Mouse (Mus musculus) adrenal gland, adult 18-20 months (tissue): ENCODE data around the gene Slc38a6. TPM values are rescaled to one million over a fixed set of nuclear protein-coding genes. Genes with fewer than 3 reads are reported as not detected.

Source experiments
- DNase-seq, 2 experiments: peaks; one replicate each; pipeline ENCODE4 v3.0.0; 2021 to 2022; ENCODE audit warnings: low spot score in 2 of 2
- total RNA-seq, 2 experiments: library from RNA; stranded (reverse); gene quantifications; 1 replicate in 1 of 2; 2 replicates in 1 of 2; pipeline ENCODE4 v1.2.3; 2021

Gene Slc38a6
- total RNA-seq, 2 experiments from 2014 or later: 4.9 to 6.0 TPM

DNA sequence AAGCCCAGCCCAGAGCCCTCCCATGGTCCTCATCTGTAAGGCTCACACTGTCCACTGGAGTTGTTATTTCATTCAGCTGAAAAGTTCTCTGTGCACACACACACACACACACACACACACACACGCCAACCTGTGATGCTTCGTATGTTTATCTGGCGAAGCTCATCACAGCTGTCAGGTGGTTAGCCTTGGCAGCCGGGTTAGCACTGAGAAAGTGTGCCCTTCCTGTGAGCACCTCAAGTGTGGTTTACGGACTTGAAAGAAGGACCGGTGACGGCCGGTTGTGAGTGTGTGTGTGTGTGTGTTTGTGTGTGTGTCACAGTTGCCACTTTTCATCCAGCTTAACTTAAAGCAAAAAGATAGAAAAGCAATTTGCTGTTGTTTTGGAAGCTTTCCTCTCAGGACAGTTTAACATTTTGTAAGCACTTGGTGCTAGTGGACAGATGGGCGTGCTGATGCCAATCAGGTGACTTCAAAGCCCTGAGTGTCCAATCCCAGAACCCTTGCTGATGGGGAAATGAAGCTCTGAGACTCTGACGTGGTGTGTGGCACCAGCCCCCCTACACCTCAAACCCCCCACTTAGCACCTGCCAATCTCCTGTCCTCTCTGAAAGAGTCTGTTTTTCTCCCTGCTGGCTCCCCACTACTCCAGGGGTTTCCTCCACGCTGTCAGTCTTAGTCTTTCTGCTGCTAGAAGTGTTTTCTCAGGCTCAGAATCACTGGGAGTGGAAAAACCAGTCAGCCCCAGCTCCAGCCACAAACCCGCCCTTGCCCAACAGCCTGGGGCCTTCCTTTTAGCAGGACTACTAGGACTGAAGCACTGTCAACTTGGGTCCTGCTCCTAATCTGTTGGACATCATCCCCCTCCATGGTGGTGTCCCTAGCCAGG lies 96.0 kb downstream of the Slc38a6 start:
- DNase-seq: no peak

DNA sequence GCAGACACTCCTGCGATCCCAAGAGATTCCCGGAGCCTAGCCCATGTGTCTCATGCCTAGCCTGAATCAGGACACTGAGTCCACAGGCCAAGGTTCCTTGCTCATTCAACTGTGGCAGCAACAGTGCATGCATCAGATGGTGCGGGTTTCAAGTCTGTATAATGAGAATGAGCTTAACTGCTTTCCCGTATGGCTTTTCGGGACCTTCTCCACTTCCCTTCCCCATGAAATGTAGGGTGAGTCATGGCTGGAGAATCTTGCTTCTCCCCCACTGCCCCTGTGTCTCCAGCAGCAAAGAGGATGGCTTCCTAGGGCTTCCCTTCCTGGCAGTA lies 96.6 kb downstream of the Slc38a6 start:
- DNase-seq: no peak

DNA sequence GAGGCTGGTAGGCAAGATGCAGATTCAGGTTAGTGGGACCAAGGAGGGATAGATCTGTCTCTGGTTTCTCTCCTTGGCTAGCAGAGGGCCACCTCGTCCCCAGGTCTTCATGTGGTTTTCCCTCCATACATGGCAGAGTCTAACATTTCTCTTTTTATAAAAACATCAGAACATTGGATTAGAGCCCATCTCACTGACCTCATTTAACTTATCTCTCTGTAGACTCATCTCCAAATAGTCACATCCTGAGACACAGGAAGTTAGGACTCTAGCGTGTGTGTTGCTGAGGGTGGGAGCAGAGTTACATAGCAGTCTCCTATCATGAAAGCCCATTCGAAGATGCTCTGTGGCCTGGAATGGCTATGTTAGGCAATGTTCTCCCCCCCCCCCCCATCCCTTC lies 97.3 kb downstream of the Slc38a6 start:
- DNase-seq: no peak

DNA sequence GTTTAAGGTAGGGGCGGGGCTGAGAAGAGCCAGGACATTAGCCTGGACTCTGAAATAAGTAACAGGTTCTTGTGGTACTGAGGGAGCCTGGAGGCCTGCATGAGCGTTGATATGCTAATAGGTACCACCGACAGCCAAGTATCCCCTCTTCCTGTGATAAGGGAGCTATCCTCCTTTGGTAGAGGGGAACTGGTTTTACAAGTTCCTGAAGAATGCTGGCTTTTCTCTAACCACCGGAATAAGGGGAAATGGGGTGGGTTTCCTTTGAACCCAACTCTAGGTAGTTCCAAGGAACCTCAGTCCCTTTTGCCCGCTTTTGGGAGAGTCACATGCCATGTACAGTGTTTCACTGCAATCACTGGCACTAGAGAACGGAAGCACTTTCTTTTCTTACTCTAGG lies 98.2 kb downstream of the Slc38a6 start:
- no peak for DNase-seq

DNA sequence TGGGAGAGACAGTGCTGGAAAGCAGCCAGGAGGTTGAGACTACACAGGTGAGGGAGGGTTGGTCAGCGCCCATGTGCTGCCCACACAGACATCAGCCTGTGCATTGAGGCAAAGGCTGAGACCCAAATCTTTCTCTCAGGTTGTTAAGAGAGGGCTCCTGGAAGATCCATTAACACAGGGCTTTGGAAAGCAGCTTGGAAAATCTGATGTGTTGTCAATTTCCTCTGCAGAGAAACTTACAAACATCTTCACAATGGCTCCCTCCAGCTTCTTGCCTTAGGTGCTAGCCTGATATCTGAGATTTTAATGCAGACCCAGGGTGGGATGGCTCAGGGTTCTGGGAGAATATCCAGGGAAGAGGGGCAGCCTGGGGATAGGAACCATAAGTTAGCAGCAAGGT lies 105.9 kb downstream of the Slc38a6 start:
- DNase-seq: no peak

DNA sequence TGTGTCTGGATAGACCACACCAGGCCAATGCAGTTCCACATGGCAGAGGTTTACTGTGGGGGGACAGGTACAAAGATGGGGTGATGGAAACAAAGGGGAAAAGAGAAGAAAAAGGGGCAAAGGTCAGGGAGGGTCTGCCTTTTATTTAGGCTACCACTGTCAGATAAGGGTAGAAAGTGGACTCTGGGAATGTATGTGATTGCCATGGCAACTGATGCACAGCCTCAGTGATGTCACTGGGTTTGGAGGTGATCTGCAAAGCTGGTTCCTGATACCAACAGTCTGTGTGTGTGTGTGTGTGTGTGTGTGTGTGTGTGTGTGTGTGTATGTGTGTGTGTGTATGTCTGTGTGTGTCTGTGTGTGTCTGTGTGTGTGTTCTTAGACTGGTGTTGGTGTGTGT lies 106.4 kb downstream of the Slc38a6 start:
- DNase-seq: no peak

DNA sequence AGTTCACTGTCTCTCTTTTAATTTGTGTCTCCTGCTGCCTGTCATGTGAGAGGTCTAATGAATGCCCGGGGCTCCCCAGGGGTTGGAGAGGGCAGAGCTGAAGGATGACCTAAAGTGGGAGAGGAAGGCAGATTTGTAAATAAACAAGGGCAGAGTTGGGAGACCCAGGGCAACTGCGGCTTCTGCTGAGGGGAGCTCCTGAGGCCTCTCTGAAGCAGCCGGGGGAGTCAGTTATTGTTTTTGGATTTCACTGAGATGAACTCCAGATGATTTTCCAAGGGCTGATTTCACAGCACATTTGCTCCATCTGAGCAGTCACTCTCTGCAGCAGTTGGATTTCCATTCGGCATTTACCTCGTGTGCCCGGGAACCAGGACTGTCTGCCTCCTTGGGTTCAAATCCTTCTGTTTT lies 107.3 kb downstream of the Slc38a6 start:
- no peak for DNase-seq

DNA sequence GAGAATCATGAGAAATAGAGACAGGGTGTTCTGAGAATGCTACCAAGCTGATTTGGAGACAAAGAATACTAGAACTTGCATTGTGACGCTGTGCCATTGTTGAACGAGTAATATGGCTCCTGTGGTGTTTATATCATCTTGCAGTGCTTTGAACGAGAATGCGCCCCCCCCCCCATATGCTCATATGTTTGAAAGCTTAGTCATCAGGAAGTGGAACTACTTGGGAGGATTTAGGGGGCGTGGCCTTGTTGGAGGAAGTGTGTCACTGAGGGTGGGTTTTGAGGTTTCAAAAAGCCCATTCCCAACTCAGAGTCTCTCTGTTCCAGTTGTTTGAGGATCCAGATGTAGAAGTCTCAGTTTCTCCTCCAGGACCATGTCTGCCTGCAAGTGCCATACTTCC lies 108.0 kb downstream of the Slc38a6 start:
- DNase-seq: no peak

DNA sequence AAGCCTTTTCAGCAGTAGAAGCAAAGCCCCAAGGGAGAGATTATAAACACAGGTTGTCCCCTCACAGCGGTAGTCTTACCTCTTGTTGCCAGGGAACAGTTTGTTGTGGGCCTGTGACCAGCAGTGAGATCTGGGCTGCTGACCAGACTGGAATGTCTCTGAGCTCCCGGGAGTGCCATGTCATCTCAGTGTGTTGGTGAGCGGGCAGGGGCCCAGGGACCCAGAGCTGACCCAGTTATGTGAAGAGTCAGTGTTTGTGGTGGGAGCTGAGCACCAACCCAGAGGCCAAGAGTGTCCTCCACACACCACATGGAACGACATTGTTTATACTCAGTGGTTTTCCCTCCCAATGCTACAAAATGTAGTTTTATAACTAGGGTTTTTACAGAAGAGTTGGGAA lies 112.8 kb downstream of the Slc38a6 start:
- DNase-seq: peak in 1 of 2 experiments; percentile 5

DNA sequence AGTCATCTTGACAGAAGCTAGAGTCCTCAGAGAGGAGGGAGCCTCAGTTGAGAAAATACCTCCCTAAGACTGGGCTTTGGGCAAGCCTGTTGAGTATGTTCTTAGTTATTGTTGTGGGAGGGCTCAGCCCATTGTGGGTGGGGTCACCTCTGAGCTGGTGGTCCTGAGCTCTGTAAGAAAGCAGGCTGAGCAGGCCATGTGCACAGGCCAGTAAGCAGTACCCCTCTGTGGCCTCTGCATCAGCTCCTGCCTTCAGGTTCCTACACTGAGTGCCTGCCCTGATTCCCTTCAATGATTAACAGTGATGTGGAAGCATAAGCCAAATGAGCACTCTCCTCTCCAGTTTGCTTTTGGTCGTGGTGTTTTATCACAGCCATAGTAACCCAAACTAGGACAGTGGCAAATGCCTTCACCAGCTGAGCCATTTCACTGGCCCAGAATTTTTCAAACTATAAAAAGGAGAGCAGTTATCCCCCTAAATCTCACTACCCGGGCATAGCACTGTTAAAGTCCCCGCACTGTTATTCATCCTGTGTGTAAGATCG lies 114.0 kb downstream of the Slc38a6 start:
- DNase-seq: no peak

DNA sequence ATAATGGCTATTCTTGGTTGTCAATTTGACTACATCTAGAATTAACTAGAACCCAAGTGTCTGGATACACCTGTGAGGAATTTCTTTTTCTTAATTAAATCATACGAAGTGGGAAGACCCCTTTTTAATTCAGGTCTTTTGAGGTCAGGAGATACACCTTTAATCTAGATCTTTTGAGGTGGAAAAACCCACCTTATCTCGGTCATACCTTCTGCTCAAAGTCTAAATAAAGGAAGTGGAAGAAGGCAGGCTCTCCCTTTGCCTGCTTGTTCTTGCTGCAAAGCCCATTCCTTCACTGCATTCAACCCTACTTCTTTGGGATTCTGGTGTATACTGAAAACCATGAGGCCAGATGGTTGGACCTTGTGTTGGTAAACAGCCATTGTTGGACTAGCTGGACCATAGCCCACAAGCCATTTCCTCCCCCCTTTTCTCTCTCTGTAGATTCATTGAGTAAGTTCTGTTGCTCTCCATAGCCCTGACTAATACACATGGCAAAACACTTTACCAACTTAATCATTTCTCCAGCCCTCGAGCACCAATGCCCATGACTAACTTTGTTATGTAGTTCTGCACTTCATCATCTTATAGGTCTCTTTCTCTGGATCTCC lies 115.0 kb downstream of the Slc38a6 start:
- peak in 1 of 2 experiments; percentile 1 for DNase-seq

DNA sequence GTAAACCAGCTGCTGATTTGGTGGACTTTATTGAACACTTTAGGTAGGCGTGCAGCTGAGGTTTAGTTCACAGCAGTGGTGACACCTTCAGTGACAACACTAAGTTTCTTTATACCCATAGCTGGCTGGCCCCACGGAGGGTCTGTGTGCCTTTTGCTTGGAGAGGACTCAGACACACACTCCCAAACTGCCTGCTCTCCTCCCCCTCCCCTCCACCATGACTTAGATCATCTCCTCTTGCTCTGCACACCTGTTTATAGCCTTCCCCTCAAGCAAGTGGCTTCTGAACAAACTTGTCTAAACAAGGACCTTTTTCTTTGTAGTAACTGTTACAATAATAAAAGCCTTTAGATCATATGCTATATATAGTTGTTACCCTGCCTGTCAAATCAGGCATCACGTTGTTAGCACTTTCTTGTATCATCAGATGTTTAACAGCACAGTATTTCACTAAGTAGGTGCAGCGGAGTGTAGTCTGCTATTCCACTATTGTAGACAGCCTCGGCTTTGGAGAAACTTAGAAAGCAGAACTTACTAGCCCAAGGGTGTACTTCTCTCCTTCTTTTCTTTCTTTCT lies 115.6 kb downstream of the Slc38a6 start:
- peak in 1 of 2 experiments; percentile 2 for DNase-seq

DNA sequence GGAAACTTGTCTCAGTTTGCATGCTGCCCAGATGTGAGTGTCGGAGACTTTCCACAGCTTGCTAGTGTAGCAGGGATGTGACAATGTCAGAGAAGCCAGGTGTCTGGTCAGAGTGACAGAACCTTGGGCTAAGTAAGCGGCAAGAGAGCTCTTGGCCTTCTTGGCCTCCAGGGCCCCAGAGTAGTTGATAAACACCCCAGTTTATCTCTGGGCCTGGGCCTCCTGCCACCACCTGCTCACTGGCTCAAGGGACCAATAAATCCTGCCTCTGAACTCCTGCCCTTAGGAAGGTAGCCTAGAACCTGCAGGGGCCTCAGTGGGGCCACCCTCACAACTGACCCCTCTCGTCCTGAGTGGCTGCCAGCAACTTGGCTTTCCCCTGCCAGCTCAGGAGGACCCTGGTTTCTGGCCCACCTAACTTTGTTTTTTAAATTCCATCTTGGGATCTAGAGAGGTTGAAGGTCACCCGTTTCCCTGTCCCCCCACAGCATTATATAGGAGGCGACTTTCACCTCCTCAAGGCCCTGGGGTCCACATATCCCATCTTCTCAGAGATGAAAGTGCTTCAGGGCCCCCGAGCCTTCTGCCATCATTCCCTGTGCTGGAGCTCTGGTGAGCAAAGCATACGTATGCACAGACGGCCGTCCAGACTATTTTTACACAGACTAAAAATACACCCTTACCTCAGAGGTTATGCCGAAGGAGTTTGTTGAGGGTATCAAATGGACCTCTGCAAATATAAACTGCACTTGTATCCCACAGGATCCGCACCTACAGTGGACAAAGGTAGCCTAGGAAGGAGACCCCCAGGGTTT lies 116.5 kb downstream of the Slc38a6 start:
- DNase-seq: peak in 1 of 2 experiments; percentile 11

Other genes starting within 250 kb of the Slc38a6 start
- 1 to 10 TPM; 1.8 to 8.8 TPM for gene Six1, start 232.9 kb upstream of the Slc38a6 start, total RNA-seq
- gene Six4, start 173.3 kb upstream of the Slc38a6 start, total RNA-seq: 1 to 10 TPM in 1 of 2 experiments, under 1 TPM in 1; 0.83 to 1.3 TPM
- gene Mnat1, start 163.1 kb upstream of the Slc38a6 start, total RNA-seq: 10 to 100 TPM; 15.0 to 16.6 TPM
- gene Trmt5, start 69 bp upstream of the Slc38a6 start, total RNA-seq: 10 to 100 TPM in 1 of 2 experiments, 1 to 10 TPM in 1; 9.9 to 11.9 TPM